Mouse (Mus musculus) brain, adult 10 weeks (tissue): ENCODE results near the gene Sh3bgr. TPM values are rescaled to one million over a fixed set of nuclear protein-coding genes. Genes with fewer than 3 reads are reported as not detected.

Source experiments
- polyA plus RNA-seq: library from polyadenylated mRNA; stranded (reverse); fragments of 350-450 nt; fragmentation: Illumina TruSeq; extraction: RNeasy Lipid Tissue Mini Kit (QIAGEN cat#74804); gene quantifications from one replicate; pipeline ENCODE4 v1.2.3, GENCODE M21; 2015; ENCODE audit warnings: low read depth, low replicate concordance

The Sh3bgr gene
- polyA plus RNA-seq, result 3.1 TPM

DNA sequence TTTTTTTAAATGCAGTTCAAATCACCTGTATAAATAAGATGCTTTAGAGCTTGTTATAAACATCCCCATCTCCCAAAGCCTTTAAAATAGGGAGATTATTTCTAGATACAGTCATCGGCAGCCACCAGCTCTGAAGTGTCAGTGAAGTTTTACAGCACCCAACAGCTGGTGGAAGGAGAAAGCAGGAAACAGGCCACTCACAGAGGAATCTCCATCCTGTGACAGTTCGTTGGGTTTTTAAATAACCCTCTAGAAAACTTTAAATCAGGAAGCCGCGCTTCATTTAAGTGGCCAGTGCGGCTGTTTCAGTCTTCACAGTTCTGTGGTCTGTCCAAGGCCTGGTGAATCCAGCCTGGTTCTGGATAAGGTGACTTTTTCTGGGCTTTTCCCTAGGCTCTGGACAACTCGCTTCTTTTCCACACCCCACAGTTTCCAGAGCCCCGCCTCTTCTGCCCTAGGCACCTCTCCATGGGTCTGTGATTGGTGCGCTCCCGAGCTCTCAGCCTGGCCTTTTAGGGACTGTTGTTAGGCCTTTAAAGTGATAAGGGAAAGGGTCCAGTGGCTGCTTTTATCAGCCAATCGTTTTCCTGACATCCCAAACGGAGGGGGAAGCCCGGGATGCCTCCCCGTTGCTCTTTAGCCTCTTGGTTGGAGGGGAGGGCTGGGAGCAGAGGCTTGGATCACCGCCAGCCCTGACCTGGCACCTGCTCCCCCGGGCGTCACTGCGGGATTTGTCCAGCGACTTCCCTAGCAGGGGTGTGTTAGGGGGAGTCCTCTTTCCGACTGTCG lies at the start of gene Sh3bgr:
Gene Sh3bgr (plus strand): TSS at position 538 of the 789 bp plus-strand sequence.

DNA sequence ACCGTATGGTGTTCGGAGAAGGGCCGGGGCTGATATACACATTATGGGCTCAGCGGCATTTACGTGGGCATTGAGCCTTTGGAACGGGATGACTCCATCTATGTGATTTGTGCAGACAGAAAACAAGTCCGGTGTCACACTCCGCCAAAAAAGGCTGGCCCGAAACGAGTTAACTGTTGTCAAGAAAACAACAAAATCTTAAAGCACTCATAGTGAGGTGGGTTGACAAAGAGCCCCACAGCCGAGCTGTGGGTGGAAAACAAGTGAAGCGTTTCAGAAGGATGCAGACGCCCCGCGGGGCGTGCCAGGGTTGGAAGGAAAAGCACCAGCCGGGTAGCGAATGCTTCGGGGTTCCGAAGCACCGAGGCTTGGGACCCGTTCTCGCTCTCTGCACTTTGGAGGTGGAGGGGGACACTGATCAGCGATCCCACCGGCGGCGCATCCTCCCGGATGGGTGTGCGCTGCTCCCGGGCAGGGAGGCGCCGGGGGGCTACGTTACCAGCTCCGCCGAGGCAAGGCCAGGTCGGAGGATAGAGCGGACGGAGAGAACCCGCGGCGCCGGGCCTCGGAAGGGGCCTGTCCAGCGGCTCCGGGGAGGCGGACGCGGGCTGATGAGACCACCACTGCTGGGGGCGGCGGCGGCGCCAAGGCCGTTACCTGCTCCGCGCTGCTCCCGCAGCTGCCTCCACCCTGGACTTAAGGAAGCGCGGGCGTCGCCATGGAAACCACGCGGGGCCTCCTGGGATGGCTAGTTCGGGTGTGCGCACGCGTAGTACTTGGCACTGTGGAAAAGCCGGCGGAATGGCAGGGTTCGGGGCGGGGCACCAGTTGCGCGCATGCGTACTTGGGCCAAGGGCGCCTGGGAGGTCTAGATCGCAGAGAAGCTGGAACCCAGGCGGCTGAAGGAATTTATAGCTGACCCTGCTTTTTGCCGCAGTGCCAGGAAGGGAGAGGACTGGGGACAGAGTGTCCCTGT lies 8.4 kb upstream of the Sh3bgr start, which contains the start of gene Lca5l:
Gene Lca5l (minus strand): TSS at position 741 of the 976 bp plus-strand sequence.

DNA sequence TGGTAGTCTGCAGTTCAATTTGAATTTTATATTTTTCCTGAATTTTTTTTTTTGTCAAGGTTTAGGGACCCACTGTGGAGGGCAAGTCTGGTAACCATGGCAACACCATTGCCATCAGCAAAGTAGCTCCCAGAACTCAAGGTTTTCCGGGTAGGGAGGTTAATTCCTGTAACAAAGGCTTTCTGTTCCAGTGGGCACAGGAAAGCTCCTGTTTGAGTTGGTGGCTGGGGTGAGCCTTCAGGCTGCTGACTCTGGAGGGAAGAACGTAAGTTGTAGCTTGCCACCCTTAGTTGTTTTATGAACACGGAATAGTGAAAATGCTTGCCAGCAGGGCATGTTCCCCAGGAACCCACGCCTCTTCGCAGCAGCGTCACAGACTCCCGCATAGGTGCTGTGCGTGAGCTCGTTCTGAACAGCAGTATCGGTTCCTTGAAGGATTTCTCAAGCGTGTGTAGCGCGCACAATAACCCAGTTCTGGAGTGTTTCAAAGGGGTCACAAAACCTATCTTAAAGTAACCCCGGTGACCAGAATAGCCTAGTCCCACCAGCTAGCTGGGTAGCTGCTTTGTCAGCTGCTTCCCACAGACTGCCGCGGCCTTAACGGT lies 35.2 kb downstream of the Sh3bgr start, which contains the start of gene B3galt5:
Gene B3galt5 (plus strand): TSS at position 436 of the 605 bp plus-strand sequence.

Other genes starting within 250 kb of the Sh3bgr start
- 31.3 TPM for gene Psmg1, start 209.5 kb upstream of the Sh3bgr start, polyA plus RNA-seq
- 96.9 TPM for gene Brwd1, start 117.9 kb upstream of the Sh3bgr start, polyA plus RNA-seq
- 70.7 TPM for gene Hmgn1, start 72.7 kb upstream of the Sh3bgr start, polyA plus RNA-seq
- gene Wrb, start 55.0 kb upstream of the Sh3bgr start, polyA plus RNA-seq, result 57.2 TPM
- gene Lca5l, start 8.2 kb upstream of the Sh3bgr start, polyA plus RNA-seq, result 1.8 TPM
- gene B3galt5, start 35.4 kb downstream of the Sh3bgr start, polyA plus RNA-seq, result 33.4 TPM
- not detected for gene Itgb2l, start 243.2 kb downstream of the Sh3bgr start, polyA plus RNA-seq